Mouse (Mus musculus): ENCODE results near the gene Rnf181. TPM values are rescaled to one million over a fixed set of nuclear protein-coding genes. Genes with fewer than 3 reads are reported as not detected.

Rnf181 gene
- polyA plus RNA-seq, 1 experiment from 2014 or later: 115 TPM

DNA sequence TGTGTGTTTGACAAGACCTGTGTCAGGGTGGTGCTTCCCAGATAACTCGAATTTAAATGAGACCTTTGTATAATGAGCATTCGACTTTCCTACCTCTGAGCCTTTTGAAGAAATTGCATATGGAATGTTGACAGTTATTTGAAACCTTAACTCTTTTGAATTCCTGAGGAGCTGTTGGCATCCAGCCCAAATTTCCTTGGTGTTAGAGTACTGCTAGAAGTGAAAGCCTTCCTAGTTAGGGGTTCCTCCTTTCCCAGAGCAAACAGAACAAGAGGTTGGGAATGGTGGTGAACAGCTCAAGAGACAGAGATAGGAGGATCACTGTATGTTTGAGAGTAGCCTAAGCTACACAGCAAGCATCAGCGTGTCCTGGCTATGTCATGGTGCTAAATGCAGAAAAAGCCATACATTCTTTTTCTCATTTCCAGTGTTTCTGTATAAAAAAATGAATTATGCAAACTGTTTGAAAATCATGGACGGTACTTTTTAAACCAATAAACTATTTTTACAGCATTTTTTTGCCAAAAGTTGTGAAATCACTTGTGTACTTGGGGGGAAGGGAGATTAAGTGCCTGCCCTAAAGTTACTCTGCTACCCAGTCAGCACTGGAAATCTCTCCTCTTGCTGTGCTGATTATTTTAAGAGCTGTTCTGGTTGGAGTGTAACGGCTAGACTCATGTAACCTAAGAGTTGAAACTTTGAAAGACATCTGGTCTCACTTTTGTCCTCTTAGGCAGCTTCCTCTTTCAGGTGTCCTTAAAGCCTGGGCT lies 13.9 kb downstream of the Rnf181 start:
- Histone ChIP-seq H3K9me3 (ENCODE audit: control insufficient read depth, low read length) (no peaks in the 10 kb centered on the region), H3K9ac (replicated peaks; ENCODE audit: low read depth, low read length) (no peak overlapping the region), H3K27me3 (ENCODE audit: control insufficient read depth, insufficient read depth, low read length) (no peaks in the 10 kb centered on the region), H3K4me2 (ENCODE audit: low read depth, low read length) (no peak overlapping the region), H3K4me1 (ENCODE audit: control insufficient read depth, insufficient read depth, low read length) (peaks cover 16% of the 10 kb centered on the region), H3K36me3 (ENCODE audit: control insufficient read depth, insufficient read depth, low read length) (peaks cover 7% of the 10 kb centered on the region; the same call in 1 of the 2 replicates), H3K4me3 (ENCODE audit: low read depth, low read length) (no peak overlapping the region), H3K27ac (ENCODE audit: low read depth, low read length) (no peak overlapping the region)
- WGBS: 79% methylated on average over 5 of the region's 5 CpGs
- ATAC-seq (ENCODE audit: low read depth): no peak

DNA sequence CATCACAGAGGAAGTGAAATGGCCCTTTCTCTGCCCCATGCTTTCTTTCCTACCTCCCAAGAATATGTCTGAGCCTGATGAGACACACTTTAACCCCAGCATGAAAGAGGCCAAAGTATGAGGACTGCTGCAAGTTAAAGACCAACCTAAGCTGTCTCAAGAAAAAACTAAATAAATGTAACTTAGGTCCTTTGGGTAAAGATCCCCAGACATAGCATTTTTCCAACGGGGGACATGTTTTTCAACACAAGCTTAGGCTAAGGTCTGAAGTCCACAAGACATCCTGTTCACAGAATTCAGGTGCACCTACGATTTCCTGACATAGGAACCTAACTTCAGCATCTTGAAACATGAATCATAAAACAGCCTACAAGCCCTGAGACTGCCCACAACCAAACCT lies 16.5 kb downstream of the Rnf181 start:
- H3K4me1 ChIP-seq (ENCODE audit: control insufficient read depth, insufficient read depth, low read length): peaks cover 11% of the 10 kb centered on the region
- no peak overlapping the region for H3K4me2 ChIP-seq (ENCODE audit: low read depth, low read length)
- no peak overlapping the region for H3K27ac ChIP-seq (ENCODE audit: low read depth, low read length)
- H3K27me3 ChIP-seq (ENCODE audit: control insufficient read depth, insufficient read depth, low read length): peaks cover 3% of the 10 kb centered on the region
- ATAC-seq (ENCODE audit: low read depth): no peak
- H3K4me3 ChIP-seq (ENCODE audit: low read depth, low read length): no peak overlapping the region
- 96% methylated on average over 2 of the region's 2 CpGs for WGBS
- H3K36me3 ChIP-seq (ENCODE audit: control insufficient read depth, insufficient read depth, low read length): peaks cover 7% of the 10 kb centered on the region; the same call in 1 of the 2 replicates
- no peak overlapping the region for H3K9ac ChIP-seq (replicated peaks; ENCODE audit: low read depth, low read length)
- no peaks in the 10 kb centered on the region for H3K9me3 ChIP-seq (ENCODE audit: control insufficient read depth, low read length)

DNA sequence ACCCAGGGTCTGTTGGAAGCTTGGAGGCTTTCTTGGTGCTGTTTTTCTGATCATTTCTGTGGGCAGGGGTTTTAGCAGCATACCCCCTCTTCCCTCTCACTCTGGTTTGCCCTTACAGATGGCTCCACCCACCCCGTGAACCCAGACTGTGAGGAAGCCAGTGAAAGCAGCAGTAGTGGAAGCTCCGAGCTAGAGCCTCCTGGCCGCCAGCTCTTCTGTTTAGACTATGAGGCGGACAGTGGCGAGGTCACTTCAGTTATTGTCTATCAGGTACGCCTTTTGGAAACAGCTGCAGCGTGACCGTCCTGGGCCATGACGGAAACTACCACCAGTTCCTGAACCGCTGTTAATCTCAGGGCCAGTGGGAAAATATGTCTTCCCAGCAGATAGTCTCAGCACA lies 18.3 kb downstream of the Rnf181 start:
- Histone ChIP-seq H3K9me3 (ENCODE audit: control insufficient read depth, low read length) (no peaks in the 10 kb centered on the region), H3K27ac (ENCODE audit: low read depth, low read length) (no peak overlapping the region), H3K4me3 (ENCODE audit: low read depth, low read length) (peak overlapping the region; percentile 81; the same call in 1 of the 2 replicates), H3K36me3 (ENCODE audit: control insufficient read depth, insufficient read depth, low read length) (peaks cover 7% of the 10 kb centered on the region; the same call in 1 of the 2 replicates), H3K4me2 (ENCODE audit: low read depth, low read length) (peak overlapping the region; percentile 86), H3K4me1 (ENCODE audit: control insufficient read depth, insufficient read depth, low read length) (peaks cover 19% of the 10 kb centered on the region), H3K27me3 (ENCODE audit: control insufficient read depth, insufficient read depth, low read length) (peaks cover 3% of the 10 kb centered on the region), H3K9ac (replicated peaks; ENCODE audit: low read depth, low read length) (0 out of 2 replicates have a peak overlapping the region, but pooled peaks have one; percentile 93)
- ATAC-seq (ENCODE audit: low read depth): no peak
- WGBS: 85% methylated on average over 10 of the region's 10 CpGs

DNA sequence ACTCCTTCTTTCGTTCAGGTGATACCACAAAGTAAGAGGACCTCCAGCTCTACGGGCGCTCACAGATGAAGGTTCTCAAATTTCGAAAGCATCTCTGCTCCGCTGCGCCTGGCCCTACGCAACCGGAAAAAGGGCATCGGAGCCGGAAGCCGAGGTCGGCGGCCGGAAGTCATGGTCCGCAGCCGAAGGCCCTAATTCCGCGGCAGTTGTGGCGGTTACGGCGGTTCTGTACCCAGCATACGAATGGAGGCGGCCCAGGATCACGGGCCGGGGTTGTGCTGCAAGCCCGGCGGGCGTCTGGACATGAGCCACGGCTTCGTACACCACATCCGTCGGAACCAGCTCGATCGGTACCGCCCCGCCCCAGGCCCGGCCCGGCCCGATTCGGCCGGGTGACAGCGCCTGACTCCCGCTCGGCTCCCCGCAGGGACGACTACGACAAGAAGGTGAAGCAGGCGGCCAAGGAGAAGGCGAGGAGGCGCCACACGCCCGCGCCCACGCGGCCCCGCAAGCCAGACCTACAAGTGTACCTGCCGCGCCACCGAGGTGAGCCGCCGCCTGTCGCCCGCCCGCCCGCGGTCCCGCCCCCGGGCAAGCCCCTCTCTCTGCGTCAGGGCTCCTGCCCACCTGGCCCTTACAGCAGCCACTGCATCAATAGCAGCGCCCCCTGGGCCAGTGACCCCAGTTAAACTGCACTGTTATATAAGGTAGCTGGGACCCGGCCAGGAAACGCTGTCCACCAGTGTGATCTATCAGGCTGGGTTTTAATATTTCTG lies 19.4 kb downstream of the Rnf181 start, which contains the start of gene 0610030E20Rik:
Gene 0610030E20Rik (plus strand): TSS at position 152 of the 776 bp plus-strand sequence.
- peak within 1 kb of the TSS; percentile 93 for H3K9ac ChIP-seq (replicated peaks; ENCODE audit: low read depth, low read length)
- peaks cover 19% of the 10 kb centered on the region for H3K4me1 ChIP-seq (ENCODE audit: control insufficient read depth, insufficient read depth, low read length)
- H3K9me3 ChIP-seq (ENCODE audit: control insufficient read depth, low read length): no peaks in the 10 kb centered on the region
- peaks cover 7% of the 10 kb centered on the region; the same call in 1 of the 2 replicates for H3K36me3 ChIP-seq (ENCODE audit: control insufficient read depth, insufficient read depth, low read length)
- peak within 1 kb of the TSS; percentile 87 for H3K27ac ChIP-seq (ENCODE audit: low read depth, low read length)
- ATAC-seq (ENCODE audit: low read depth): peak; percentile 72
- under 1% methylated on average over 72 of the region's 72 CpGs for WGBS
- H3K27me3 ChIP-seq (ENCODE audit: control insufficient read depth, insufficient read depth, low read length): peaks cover 3% of the 10 kb centered on the region
- H3K4me2 ChIP-seq (ENCODE audit: low read depth, low read length): peak within 1 kb of the TSS; percentile 86
- H3K4me3 ChIP-seq (ENCODE audit: low read depth, low read length): peak within 1 kb of the TSS; percentile 81

DNA sequence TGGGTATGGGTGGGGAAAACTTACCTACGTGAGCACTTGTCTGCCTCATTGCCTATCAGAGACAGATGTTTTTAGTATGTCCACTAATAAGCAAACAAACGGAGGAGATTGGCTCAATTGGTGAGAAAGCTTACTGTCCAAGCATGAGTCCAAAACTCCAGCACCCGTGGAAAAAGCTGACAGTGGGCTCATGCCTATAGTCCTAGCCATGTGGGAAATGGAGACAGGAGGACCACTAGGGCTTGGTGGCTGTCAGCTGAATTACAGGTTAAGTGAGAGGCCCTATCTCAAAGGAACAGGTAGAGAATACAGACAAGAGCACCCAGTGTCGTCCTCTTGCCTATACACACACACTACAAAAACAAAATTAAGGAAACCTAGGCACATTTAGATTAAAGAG lies 20.5 kb downstream of the Rnf181 start:
- peak overlapping the region; percentile 81; the same call in 1 of the 2 replicates for H3K4me3 ChIP-seq (ENCODE audit: low read depth, low read length)
- H3K4me2 ChIP-seq (ENCODE audit: low read depth, low read length): peak overlapping the region; percentile 86; the same call in 1 of the 2 replicates
- peaks cover 19% of the 10 kb centered on the region for H3K4me1 ChIP-seq (ENCODE audit: control insufficient read depth, insufficient read depth, low read length)
- no peak for ATAC-seq (ENCODE audit: low read depth)
- no peak overlapping the region for H3K9ac ChIP-seq (replicated peaks; ENCODE audit: low read depth, low read length)
- WGBS: 90% methylated on average over 4 of the region's 4 CpGs
- H3K27me3 ChIP-seq (ENCODE audit: control insufficient read depth, insufficient read depth, low read length): peaks cover 3% of the 10 kb centered on the region
- H3K36me3 ChIP-seq (ENCODE audit: control insufficient read depth, insufficient read depth, low read length): peaks cover 7% of the 10 kb centered on the region; the same call in 1 of the 2 replicates
- no peak overlapping the region for H3K27ac ChIP-seq (ENCODE audit: low read depth, low read length)
- H3K9me3 ChIP-seq (ENCODE audit: control insufficient read depth, low read length): no peaks in the 10 kb centered on the region

DNA sequence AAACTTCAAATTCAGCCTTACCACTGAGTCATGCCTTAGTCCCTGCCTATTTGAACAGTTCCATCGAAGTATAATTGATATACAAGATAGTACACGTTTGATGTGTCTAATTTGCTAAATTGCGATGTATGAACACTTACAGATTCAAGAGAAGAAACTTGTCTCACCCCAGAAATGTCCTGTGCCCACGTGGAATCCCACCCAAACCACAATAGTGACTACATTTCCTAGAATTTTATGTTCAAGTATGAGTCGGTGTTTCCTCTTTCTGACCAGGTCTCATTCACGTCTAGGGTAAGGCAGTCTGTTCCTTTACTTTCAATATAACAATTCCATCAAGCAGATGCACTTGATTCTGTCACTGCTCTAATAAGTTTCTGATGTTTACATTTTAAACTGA lies 21.1 kb downstream of the Rnf181 start:
- Histone ChIP-seq H3K27ac (ENCODE audit: low read depth, low read length) (no peak overlapping the region), H3K4me1 (ENCODE audit: control insufficient read depth, insufficient read depth, low read length) (peaks cover 19% of the 10 kb centered on the region), H3K27me3 (ENCODE audit: control insufficient read depth, insufficient read depth, low read length) (peaks cover 3% of the 10 kb centered on the region), H3K9me3 (ENCODE audit: control insufficient read depth, low read length) (no peaks in the 10 kb centered on the region), H3K4me3 (ENCODE audit: low read depth, low read length) (peak overlapping the region; percentile 84), H3K9ac (replicated peaks; ENCODE audit: low read depth, low read length) (no peak overlapping the region), H3K4me2 (ENCODE audit: low read depth, low read length) (peak overlapping the region; percentile 92), H3K36me3 (ENCODE audit: control insufficient read depth, insufficient read depth, low read length) (peaks cover 7% of the 10 kb centered on the region; the same call in 1 of the 2 replicates)
- ATAC-seq (ENCODE audit: low read depth): 0 out of 2 replicates have a peak, but pooled peaks have one; percentile 0
- WGBS: 52% methylated on average over 6 of the region's 6 CpGs

DNA sequence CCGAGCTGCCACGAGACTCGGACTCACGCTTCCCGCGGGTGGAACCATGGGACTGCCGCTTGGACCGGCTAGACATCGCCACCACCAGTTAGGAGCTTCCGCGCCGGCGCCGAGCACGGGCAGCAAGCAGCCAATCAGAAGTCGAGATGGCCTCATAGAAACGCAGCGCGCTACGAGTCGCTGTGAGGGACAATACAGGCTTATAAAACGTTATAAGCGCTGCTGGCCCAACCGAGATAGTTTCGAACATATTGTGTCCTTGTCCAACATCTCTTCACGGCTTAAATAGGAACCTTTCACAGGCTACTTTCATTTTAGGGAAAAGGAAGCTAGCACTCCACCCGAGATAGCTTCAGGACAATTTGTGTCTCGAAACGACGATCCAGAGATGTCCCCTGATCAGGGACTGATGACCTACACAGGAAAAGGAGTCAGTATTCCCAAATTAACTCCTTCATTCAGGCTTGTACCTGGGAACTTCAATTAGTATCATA lies 21.6 kb downstream of the Rnf181 start, which contains the start of gene Usp39:
Gene Usp39 (minus strand): TSS at position 111 of the 494 bp plus-strand sequence.
- Histone ChIP-seq H3K27ac (ENCODE audit: low read depth, low read length) (peak within 1 kb of the TSS; percentile 63), H3K4me1 (ENCODE audit: control insufficient read depth, insufficient read depth, low read length) (peaks cover 19% of the 10 kb centered on the region), H3K27me3 (ENCODE audit: control insufficient read depth, insufficient read depth, low read length) (peaks cover 3% of the 10 kb centered on the region), H3K9me3 (ENCODE audit: control insufficient read depth, low read length) (no peaks in the 10 kb centered on the region), H3K4me3 (ENCODE audit: low read depth, low read length) (peak within 1 kb of the TSS; percentile 84), H3K9ac (replicated peaks; ENCODE audit: low read depth, low read length) (peak within 1 kb of the TSS; percentile 81), H3K36me3 (ENCODE audit: control insufficient read depth, insufficient read depth, low read length) (peaks cover 4% of the 10 kb centered on the region; the same call in 1 of the 2 replicates), H3K4me2 (ENCODE audit: low read depth, low read length) (peak within 1 kb of the TSS; percentile 92)
- WGBS: under 1% methylated on average over 30 of the region's 30 CpGs
- peak; percentile 85 for ATAC-seq (ENCODE audit: low read depth)

DNA sequence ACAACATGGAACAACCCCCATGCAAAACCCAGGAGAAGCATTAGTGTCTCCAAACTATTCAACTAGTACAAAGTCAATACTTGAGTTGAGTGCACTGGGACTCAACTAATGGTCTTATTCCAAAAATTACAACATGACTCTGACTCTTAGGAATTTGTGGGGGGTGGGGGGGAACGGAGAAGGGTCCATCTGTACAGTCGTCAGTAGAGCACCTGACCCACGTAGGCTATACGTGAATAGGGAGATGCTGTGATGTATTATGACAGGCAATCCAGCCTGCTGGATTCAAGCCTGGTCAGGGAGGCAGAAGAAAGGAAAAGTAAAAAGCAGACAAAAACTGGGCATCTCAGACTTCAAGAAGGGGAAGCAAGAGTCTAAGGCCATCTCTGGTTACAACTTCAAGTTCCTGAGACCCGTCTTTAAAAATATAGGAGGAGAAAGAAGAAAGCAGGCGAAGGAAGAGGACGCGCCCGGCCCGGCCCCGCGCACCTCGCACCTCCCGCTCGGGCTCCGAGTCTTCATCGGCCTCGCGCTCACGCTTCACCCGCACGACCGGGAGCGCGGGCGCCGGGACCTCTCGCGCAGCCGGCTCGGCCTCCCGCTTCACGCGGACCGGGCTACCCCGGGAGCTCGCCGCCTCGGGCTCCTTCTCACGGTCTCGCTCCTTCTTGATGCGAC lies 22.2 kb downstream of the Rnf181 start:
- Histone ChIP-seq H3K4me2 (ENCODE audit: low read depth, low read length) (peak overlapping the region; percentile 92), H3K27me3 (ENCODE audit: control insufficient read depth, insufficient read depth, low read length) (peaks cover 3% of the 10 kb centered on the region), H3K27ac (ENCODE audit: low read depth, low read length) (peak overlapping the region; percentile 63), H3K4me3 (ENCODE audit: low read depth, low read length) (peak overlapping the region; percentile 84), H3K9ac (replicated peaks; ENCODE audit: low read depth, low read length) (peak overlapping the region; percentile 81), H3K9me3 (ENCODE audit: control insufficient read depth, low read length) (no peaks in the 10 kb centered on the region), H3K4me1 (ENCODE audit: control insufficient read depth, insufficient read depth, low read length) (peaks cover 19% of the 10 kb centered on the region), H3K36me3 (ENCODE audit: control insufficient read depth, insufficient read depth, low read length) (0 out of 2 replicates have a peak, but pooled peaks cover 4% of the 10 kb centered on the region)
- no peak for ATAC-seq (ENCODE audit: low read depth)
- WGBS: under 1% methylated on average over 17 of the region's 42 CpGs
